Mouse (Mus musculus): Measurements from ENCODE around the gene Armc12. TPM values are rescaled to one million over a fixed set of nuclear protein-coding genes. Genes with fewer than 3 reads are reported as not detected.

Gene Armc12
- polyA plus RNA-seq, 1 experiment, result not detected

- TF ChIP-seq CTCF (IDR thresholded peaks at IDR 0.05; ENCODE audit: insufficient read depth, low read length), result no peak
- no peak for TF ChIP-seq POLR2A (IDR thresholded peaks at IDR 0.05; ENCODE audit: borderline replicate concordance, extremely low read depth, low read depth, low read length)
- 49% methylated on average over 9 of the region's 9 CpGs for WGBS
- DNase-seq, result no peak
- Histone ChIP-seq H3K4me1 (ENCODE audit: control insufficient read depth, insufficient read depth, low read length) (peaks cover 20% of the 10 kb centered on the region), H3K4me3 (replicated peaks; ENCODE audit: extremely low read depth, low read depth, low read length) (no peak overlapping the region)
Observed at GRCm38 (mm10) chr17:28511616-28512541, 18.7 kb upstream of the Armc12 start.

- TF ChIP-seq POLR2A (IDR thresholded peaks at IDR 0.05; ENCODE audit: borderline replicate concordance, extremely low read depth, low read depth, low read length), result peak; percentile 69; the same call in 1 of the 2 replicates
- TF ChIP-seq CTCF (IDR thresholded peaks at IDR 0.05; ENCODE audit: insufficient read depth, low read length), result no peak
- Histone ChIP-seq H3K4me3 (replicated peaks; ENCODE audit: extremely low read depth, low read depth, low read length) (no peak overlapping the region), H3K4me1 (ENCODE audit: control insufficient read depth, insufficient read depth, low read length) (peaks cover 20% of the 10 kb centered on the region)
- 31% methylated on average over 6 of the region's 6 CpGs for WGBS
- DNase-seq, result no peak
Observed at GRCm38 (mm10) chr17:28512696-28513095, 17.9 kb upstream of the Armc12 start.

- TF ChIP-seq CTCF (IDR thresholded peaks at IDR 0.05; ENCODE audit: insufficient read depth, low read length), result no peak
- no peak for TF ChIP-seq POLR2A (IDR thresholded peaks at IDR 0.05; ENCODE audit: borderline replicate concordance, extremely low read depth, low read depth, low read length)
- Histone ChIP-seq H3K4me3 (replicated peaks; ENCODE audit: extremely low read depth, low read depth, low read length) (no peak overlapping the region), H3K4me1 (ENCODE audit: control insufficient read depth, insufficient read depth, low read length) (peaks cover 20% of the 10 kb centered on the region)
- WGBS, result 45% methylated on average over 1 of the region's 1 CpGs
- no peak for DNase-seq
Observed at GRCm38 (mm10) chr17:28513337-28513736, 17.3 kb upstream of the Armc12 start.

GRCm38 (mm10) chr17:28513844-28514243, 16.8 kb upstream of the Armc12 start:
- no peak for DNase-seq
- TF ChIP-seq POLR2A (IDR thresholded peaks at IDR 0.05; ENCODE audit: borderline replicate concordance, extremely low read depth, low read depth, low read length), result 0 out of 2 replicates have a peak, but pooled peaks have one; percentile 6
- TF ChIP-seq CTCF (IDR thresholded peaks at IDR 0.05; ENCODE audit: insufficient read depth, low read length), result no peak
- Histone ChIP-seq H3K4me1 (ENCODE audit: control insufficient read depth, insufficient read depth, low read length) (peaks cover 22% of the 10 kb centered on the region), H3K4me3 (replicated peaks; ENCODE audit: extremely low read depth, low read depth, low read length) (no peak overlapping the region)
- WGBS, result 45% methylated on average over 7 of the region's 7 CpGs

GRCm38 (mm10) chr17:28514555-28514954, 16.1 kb upstream of the Armc12 start:
- TF ChIP-seq CTCF (IDR thresholded peaks at IDR 0.05; ENCODE audit: insufficient read depth, low read length), result no peak
- no peak for TF ChIP-seq POLR2A (IDR thresholded peaks at IDR 0.05; ENCODE audit: borderline replicate concordance, extremely low read depth, low read depth, low read length)
- peaks cover 25% of the 10 kb centered on the region for H3K4me1 ChIP-seq (ENCODE audit: control insufficient read depth, insufficient read depth, low read length)
- no peak for DNase-seq
- no peak overlapping the region for H3K4me3 ChIP-seq (replicated peaks; ENCODE audit: extremely low read depth, low read depth, low read length)
- 86% methylated on average over 5 of the region's 5 CpGs for WGBS

- DNase-seq, result peak; percentile 34
- 33% methylated on average over 10 of the region's 10 CpGs for WGBS
- Histone ChIP-seq H3K4me1 (ENCODE audit: control insufficient read depth, insufficient read depth, low read length) (peaks cover 25% of the 10 kb centered on the region), H3K4me3 (replicated peaks; ENCODE audit: extremely low read depth, low read depth, low read length) (no peak overlapping the region)
- TF ChIP-seq POLR2A (IDR thresholded peaks at IDR 0.05; ENCODE audit: borderline replicate concordance, extremely low read depth, low read depth, low read length) (no peak; the same call in 1 of the 2 replicates), CTCF (IDR thresholded peaks at IDR 0.05; ENCODE audit: insufficient read depth, low read length) (no peak)
Observed at GRCm38 (mm10) chr17:28515431-28516341, 14.9 kb upstream of the Armc12 start.

- no peak for DNase-seq
- Histone ChIP-seq H3K4me3 (replicated peaks; ENCODE audit: extremely low read depth, low read depth, low read length) (peak overlapping the region; percentile 4), H3K4me1 (ENCODE audit: control insufficient read depth, insufficient read depth, low read length) (peaks cover 22% of the 10 kb centered on the region)
- 71% methylated on average over 4 of the region's 4 CpGs for WGBS
- TF ChIP-seq CTCF (IDR thresholded peaks at IDR 0.05; ENCODE audit: insufficient read depth, low read length), result no peak
- TF ChIP-seq POLR2A (IDR thresholded peaks at IDR 0.05; ENCODE audit: borderline replicate concordance, extremely low read depth, low read depth, low read length), result peak; percentile 18; the same call in 1 of the 2 replicates
Observed at GRCm38 (mm10) chr17:28516881-28517280, 13.7 kb upstream of the Armc12 start.

GRCm38 (mm10) chr17:28517441-28517955, 13.1 kb upstream of the Armc12 start, which contains the start of gene Fkbp5:
Gene Fkbp5, minus strand, starts transcription at chr17:28517527.
- WGBS, result 14% methylated on average over 16 of the region's 16 CpGs
- peak; percentile 35; the same call in 1 of the 2 replicates for TF ChIP-seq POLR2A (IDR thresholded peaks at IDR 0.05; ENCODE audit: borderline replicate concordance, extremely low read depth, low read depth, low read length)
- TF ChIP-seq CTCF (IDR thresholded peaks at IDR 0.05; ENCODE audit: insufficient read depth, low read length), result no peak
- no peak for DNase-seq
- Histone ChIP-seq H3K4me3 (replicated peaks; ENCODE audit: extremely low read depth, low read depth, low read length) (peak within 1 kb of the TSS; percentile 60), H3K4me1 (ENCODE audit: control insufficient read depth, insufficient read depth, low read length) (peaks cover 23% of the 10 kb centered on the region)

Measured in lung, adult 2 months (tissue).